Mouse (Mus musculus) thymus, adult 18-20 months (tissue): ENCODE data around the gene Adipor2.
A peak's percentile ranks its signal among the peaks of the same experiment; 100 is the strongest.

Source experiments
- DNase-seq, 2 experiments: peaks; one replicate each; pipeline ENCODE4 v3.0.0; 2022; ENCODE audit warnings: mixed read lengths in 2 of 2

The Adipor2 gene

DNA sequence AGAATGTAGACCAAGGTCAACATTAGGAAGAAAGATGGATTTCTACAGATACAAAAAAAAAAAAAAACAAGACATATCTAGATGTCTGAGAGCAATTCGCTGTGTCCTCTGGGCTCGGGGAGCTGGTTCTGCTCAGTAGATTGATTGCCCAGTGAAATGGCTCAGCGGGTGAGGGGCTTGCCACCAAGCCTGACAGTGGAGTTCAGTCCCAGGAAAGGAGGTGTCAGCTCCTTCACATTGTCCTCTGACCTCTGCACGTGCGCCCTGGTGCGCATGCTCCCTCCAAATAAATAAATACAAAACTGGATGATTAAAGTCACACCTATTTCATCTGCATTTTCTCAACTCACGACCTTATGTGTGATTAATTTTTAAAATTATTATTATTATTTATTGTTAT lies 1.9 kb upstream of the Adipor2 start:
- DNase-seq = no peak

- no peak for DNase-seq
Observed at GRCm38 (mm10) chr6:119418392-119419251, 1.1 kb upstream of the Adipor2 start.

DNA sequence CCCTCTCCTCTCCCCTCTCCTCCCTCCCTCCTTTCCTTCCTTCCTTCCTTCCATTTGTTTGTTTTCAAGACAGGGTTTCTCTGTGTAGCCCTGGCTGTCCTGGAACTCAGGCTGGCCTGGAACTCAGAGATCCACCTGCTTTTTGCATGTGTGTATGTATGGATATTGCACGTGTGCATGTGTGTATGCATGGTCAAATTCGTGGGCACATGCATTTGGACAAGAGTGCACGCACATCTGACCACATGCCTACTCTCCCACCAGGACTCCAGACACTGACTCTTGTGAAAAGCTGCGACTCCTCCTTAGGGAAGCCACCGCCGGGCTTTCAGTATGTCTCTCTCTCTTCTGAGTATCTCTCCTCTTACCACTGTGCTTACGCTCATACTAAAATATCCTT lies 317 bp upstream of the Adipor2 start:
- no peak for DNase-seq

DNA sequence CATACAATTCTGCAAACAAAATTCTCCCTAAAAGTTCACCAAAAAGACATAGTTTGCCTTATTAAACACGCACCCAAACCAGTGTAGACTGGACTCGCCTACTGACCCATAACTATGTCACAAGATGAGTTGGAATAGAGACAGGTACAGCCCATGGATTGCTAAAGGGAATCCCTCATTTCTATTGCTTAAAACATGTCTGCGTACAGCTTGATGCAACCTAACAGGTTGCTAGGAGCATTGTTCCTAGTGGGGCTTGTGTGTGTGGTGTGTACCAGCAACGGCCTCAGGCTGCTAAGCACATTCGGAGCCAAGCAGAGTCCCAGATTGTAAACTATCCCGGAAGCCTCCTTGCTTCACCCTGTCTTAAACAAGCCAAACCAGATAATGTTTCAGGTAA lies 861 bp downstream of the Adipor2 start:
- no peak for DNase-seq

DNA sequence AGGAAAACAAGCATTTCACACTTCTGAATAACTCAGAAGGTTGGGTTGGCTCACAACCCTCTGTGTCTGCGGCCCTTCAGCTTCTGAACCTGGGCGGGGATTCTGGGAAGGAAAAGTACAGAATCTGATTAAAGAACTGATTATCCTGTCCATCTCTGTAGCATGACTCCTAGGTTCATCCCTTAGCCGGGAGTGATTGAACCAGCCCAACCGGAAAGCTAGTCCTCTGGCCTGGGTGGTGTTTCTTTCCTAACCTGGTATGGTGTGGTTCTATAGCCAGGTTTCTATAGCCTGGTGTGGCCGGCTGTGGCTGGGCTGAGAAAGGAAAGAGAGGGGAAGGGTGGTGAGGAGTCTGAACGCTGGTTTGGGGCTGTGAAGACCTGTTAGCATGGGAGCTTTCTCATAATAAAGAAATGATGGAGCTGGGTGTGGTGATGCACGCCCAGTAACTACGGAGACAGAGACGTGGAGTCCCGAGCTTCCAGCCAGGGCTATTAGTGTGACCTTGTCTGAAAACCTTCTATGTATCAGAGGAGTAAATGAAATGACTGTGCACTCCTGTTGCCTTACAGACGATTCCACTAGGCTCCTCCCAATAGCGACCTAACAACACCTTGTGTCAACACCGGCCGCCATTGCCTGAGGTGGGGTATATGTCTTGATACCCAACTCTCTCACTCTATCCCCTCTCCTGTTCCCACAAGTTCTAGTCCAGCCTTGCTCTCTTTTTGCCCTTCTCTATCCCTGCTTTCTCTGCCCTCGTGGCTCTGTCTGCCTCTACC lies 3.1 kb downstream of the Adipor2 start:
- DNase-seq = no peak

DNA sequence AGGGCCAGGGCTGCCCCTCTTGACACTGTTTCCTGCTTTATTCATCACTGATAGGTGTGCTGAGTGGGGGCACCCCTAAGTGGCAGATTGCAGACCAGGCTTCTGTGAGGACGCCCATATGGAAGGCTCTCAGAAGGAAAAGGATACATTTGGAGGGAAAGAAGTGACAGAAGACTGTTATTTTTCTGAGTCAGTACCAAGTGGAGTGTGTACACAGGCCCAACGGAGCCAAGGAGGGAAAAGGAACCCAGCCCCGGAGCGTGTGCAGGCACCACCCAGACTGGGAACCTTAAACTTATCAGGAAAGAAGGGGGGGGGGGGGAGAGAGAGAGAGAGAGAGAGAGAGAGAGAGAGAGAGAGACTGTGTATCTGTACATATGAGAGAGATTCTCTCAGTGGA lies 4.9 kb downstream of the Adipor2 start:
- no peak for DNase-seq

GRCm38 (mm10) chr6:119411511-119411910 lies 6.0 kb downstream of the Adipor2 start:
- no peak for DNase-seq

GRCm38 (mm10) chr6:119409766-119410165 lies 7.7 kb downstream of the Adipor2 start:
- DNase-seq = no peak

DNA sequence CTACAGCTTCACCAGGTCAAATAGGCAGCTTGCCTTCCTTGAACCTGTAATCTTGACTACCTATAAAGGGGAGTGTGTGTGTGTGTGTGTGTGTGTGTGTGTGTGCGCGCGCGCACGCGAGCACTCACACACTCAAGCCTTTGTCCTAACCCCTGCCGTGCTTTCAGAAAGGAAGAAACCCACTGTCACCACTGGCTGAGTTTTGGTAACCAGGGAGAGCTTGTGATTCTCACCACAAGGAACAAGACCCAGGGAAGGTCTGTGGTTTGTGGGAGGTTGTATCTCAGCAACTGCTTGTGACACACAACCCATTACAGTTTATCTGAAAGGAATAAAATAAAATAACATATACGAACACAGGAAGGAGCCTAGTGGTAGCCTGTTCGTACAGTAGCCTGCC lies 8.9 kb downstream of the Adipor2 start:
- DNase-seq = peak in 1 of 2 experiments; percentile 17

DNA sequence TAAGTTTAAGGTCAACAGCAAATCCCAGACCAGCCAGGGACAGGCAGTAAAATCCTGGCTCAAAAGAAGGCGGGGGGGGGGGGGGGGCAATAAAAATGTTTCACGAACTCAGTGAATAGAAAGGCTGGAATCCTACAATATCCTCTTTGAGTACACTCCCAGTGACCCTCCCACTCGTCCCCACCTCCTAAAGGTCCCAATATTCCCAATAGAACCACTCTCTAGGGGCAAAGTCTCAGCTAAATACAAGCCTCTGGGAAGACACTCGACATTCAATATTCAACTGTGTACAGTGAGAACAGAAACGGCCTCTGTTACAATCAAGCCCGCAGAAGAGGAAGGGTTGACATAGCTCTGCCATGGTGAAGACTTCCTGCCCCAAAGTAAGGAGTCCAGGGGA lies 9.7 kb downstream of the Adipor2 start:
- DNase-seq = no peak

GRCm38 (mm10) chr6:119406528-119406927 lies 11.0 kb downstream of the Adipor2 start:
- no peak for DNase-seq

GRCm38 (mm10) chr6:119405310-119405709 lies 12.2 kb downstream of the Adipor2 start:
- DNase-seq = no peak

- no peak for DNase-seq
Observed at GRCm38 (mm10) chr6:119404854-119405253, 12.7 kb downstream of the Adipor2 start.

DNA sequence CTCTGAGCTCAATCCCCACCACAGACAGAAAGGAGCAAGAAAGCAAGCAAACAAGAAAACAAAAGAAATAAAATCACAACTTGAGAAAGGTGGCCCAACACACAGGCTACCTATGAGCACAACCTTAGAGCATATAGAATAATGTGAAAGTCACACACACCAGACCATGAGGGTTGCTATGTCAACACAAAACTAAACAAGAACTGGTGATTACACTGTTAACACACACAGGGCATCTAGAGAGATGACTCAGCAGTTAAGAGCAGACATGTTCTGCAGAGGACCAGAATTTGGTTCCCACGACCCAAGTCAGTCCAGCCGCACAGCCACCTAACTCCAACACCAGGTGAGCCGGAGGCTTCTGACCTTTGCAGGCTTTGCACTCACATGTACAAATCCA lies 14.5 kb downstream of the Adipor2 start:
- no peak for DNase-seq

DNA sequence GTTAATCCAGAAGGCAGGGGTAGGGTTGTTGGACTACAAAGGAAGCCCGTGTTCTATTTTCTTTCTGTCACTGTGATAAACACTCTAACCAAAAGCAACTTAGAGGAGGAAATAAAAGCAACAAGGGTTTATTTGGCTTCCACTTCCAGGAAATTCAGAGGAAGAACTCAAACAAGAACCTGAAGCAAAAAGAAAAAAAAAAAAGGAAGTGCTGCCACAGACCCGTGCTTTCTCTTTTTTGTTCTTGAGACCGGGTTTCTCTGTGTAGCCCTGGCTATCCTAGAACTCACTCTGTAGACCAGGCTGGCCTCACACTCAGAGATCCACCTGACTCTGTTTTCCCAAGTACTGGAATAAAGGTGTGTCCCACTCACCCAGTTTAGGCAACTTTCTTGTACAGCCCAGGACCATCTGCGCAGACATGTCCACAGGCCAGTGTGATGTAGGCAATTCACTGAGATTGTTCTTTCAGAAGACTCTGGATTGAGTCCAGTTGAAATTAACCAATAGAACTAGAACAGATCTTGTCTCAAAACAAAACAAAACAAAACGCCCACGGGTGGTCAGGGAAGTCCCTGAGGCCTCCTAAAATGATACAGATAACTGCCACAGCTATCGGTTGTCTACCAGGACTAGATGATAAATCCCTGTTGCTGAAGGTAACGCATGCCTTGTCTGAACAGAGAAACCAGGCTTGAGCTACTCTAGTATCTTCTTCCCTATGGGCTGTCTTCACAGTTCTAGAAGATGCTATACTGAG lies 15.8 kb downstream of the Adipor2 start:
- no peak for DNase-seq

DNA sequence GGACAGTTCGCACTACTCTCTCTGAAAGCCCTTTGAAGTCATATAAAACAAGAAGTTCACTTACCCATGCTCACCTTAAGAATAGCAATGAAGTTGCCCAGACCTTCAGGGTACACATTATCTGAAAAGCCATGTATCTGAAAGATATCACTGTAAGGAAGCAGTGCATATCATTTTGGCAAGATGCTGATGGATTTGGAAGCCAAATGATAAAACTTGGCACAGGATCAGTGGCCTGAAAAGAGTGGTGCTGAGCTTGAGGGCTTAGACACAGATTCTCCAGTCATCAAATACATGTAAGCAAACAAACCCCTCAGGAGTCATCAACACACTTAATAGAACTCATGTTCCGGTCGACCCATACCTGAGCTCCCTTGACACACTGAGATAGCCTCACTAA lies 16.9 kb downstream of the Adipor2 start:
- no peak for DNase-seq

DNA sequence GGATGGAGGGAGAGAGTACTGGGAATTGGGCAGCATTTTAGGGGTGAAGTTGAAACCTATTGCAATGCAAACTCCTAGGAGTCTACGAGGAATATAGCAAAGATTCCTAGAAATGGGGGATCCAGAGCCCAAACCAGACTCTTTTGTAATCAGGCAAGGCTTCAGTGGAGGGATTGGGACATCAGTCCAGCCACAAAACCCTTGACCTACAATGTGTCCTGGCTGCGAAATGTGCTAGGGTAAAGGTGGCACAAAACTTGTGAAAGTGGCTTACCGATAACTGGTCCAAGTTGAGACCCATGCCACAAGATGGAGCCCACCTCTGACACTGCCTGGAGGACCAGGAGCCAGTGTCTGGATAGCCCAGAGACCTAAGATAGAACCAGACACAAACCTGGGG lies 18.1 kb downstream of the Adipor2 start:
- no peak for DNase-seq

- DNase-seq = peak; percentile 63 to 70
Observed at GRCm38 (mm10) chr6:119396309-119396634, 21.2 kb downstream of the Adipor2 start.

DNA sequence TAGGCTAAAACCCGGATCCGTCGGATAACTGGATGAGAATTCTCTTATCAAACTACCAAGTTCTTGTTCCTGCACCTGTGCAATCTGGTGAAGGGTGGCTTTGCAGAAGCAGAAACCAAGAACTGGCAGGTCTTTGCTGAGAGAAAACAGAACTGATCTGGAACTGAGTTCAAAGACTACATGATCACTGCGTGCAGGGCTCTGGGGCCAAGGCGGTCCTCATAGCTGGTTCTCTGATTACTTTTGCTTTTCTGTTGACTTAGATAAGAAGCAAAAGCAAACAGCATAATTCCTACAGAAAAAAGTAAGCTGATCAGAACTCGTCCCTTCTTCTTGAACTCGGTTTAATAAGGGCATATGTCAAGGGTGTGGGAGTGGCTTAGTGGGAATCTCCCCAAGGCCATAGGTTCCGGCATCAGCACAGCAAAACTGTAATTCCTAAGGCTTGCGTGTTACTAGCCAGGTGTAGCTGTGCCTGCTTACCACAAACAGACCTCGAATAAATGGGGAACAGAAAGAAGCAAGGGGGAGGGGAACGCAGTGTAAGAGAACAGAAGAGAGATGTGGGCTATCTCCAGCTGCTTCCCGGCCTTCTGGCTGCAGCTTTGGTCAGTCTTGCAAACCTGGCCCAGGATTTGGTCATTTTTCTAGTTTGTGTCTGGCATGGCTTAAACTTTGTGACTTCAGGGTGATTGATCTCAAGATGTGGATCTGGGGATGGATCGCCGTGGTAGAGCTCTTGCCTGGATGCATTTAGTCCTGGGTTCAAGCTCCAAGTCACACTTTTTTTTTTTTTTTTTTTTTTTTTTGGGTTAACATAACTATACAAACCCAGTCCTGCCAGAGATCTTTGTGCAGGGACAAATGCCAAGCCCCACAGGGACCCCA lies 21.8 kb downstream of the Adipor2 start:
- peak in 1 of 2 experiments; percentile 21 for DNase-seq

GRCm38 (mm10) chr6:119392836-119393235 lies 24.7 kb downstream of the Adipor2 start:
- DNase-seq = no peak

DNA sequence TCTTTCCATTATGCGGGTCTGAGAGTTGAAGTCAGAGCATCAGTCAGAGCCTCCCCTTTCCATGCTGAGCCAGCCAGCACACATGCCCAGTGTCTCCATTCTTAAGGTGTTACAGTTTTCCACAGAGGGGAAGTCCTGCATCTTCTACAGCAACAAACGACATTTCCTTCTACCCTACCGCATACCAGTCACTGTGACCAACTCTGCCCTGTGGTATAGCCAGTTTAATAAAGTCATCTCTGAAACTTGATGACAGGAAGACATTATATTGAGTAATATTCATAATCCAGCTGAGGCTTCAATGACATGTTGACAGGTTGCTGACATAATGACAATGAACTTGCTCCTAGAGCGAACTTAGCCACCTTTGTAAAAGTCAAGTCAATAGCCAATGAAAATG lies 26.8 kb downstream of the Adipor2 start:
- no peak for DNase-seq

GRCm38 (mm10) chr6:119389089-119389488 lies 28.4 kb downstream of the Adipor2 start:
- no peak for DNase-seq

- DNase-seq = peak; percentile 93 to 96
Observed at GRCm38 (mm10) chr6:119388650-119389012, 28.9 kb downstream of the Adipor2 start.
